Mouse (Mus musculus): Measurements from ENCODE around the gene Mrgprf. TPM values are rescaled to one million over a fixed set of nuclear protein-coding genes. Genes with fewer than 3 reads are reported as not detected.
A peak's percentile ranks its signal among the peaks of the same experiment; 100 is the strongest.

Gene Mrgprf
- polyA plus RNA-seq, 1 experiment from 2014 or later: 0.55 TPM

DNA sequence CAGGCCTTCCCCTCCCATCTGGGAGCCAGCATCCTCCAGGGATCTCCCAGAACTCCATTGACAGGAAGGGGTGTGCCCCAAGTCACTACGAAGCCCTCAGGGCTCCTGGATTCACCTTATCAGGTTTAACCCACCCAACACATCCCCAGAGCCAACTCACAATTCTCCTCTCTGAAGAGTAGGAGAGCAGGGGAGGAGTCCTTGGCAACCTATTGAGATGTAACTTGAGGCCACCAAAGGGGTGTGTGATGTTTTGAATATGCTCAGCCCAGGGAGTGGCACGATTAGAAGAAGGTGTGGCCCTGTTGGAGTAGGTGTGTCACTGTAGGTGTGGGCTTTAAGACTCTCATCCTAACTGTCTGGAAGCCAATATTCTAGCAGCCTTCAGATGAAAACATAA lies 25.1 kb downstream of the Mrgprf start:
- WGBS: 20% methylated on average over 2 of the region's 2 CpGs
- Histone ChIP-seq H3K4me2 (no peak overlapping the region), H3K36me3 (ENCODE audit: insufficient read depth) (no peaks in the 10 kb centered on the region), H3K27me3 (ENCODE audit: insufficient read depth, low read length) (no peaks in the 10 kb centered on the region), H3K27ac (ENCODE audit: low read depth) (no peak overlapping the region), H3K4me3 (ENCODE audit: low read depth, low read length) (no peak overlapping the region), H3K9me3 (ENCODE audit: low read depth, low read length) (no peaks in the 10 kb centered on the region), H3K4me1 (ENCODE audit: insufficient read depth) (no peaks in the 10 kb centered on the region), H3K9ac (no peak overlapping the region)
- ATAC-seq (ENCODE audit: insufficient read depth): no peak
- no peak for TF ChIP-seq CTCF (IDR thresholded peaks at IDR 0.05; ENCODE audit: low read depth)
- DNase-seq: no peak

DNA sequence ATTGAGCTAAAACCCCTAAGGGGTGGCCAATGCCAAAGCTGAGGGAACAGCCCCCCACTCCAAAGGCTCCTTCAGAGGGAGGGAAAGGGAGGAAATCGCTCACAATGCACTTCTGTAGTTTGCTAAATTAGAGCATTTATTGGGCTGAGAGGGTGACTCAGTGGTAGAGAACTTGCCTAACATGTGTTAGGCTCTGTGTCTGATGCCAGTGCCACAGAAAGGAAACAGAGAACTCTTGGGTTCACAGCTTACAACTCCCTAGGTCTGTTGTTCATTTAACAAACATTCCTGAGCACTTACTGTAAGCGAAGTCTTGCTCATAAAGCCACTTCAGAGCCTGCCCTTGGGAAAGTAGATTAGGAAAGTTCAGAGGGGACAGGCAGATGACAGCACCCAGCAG lies 29.4 kb downstream of the Mrgprf start:
- H3K4me1 ChIP-seq (ENCODE audit: insufficient read depth): 0 out of 2 replicates have a peak, but pooled peaks cover 5% of the 10 kb centered on the region
- H3K4me2 ChIP-seq: no peak overlapping the region
- H3K4me3 ChIP-seq (ENCODE audit: low read depth, low read length): no peak overlapping the region
- no peaks in the 10 kb centered on the region for H3K36me3 ChIP-seq (ENCODE audit: insufficient read depth)
- no peak for TF ChIP-seq CTCF (IDR thresholded peaks at IDR 0.05; ENCODE audit: low read depth)
- ATAC-seq (ENCODE audit: insufficient read depth) (no peak; the same call in 1 of the 2 replicates), DNase-seq (no peak)
- no peaks in the 10 kb centered on the region for H3K9me3 ChIP-seq (ENCODE audit: low read depth, low read length)
- peak overlapping the region; percentile 1; the same call in 1 of the 2 replicates for H3K27ac ChIP-seq (ENCODE audit: low read depth)
- H3K27me3 ChIP-seq (ENCODE audit: insufficient read depth, low read length): no peaks in the 10 kb centered on the region
- no peak overlapping the region for H3K9ac ChIP-seq
- 44% methylated on average over 2 of the region's 2 CpGs for WGBS

DNA sequence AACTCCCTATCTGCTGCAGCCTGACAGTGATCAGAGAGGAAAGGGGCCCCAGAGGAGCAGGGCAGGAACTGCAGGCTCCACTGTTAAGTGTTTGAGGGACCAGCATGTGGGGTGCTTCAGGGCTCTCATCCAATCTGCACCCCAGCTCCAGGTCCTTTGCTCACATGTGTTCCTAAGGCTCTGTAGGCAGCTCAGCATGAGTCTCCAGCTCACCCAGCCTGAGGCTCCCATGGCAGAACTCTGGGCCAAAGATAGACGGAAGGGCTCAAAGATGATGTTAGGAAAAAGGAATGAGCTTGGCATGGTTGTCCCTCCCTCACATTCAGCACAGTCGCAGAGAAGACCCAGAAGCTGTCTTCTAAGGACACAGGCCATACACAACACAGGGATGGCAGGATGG lies 30.0 kb downstream of the Mrgprf start:
- Histone ChIP-seq H3K4me1 (ENCODE audit: insufficient read depth) (0 out of 2 replicates have a peak, but pooled peaks cover 5% of the 10 kb centered on the region), H3K36me3 (ENCODE audit: insufficient read depth) (no peaks in the 10 kb centered on the region), H3K27ac (ENCODE audit: low read depth) (no peak overlapping the region), H3K27me3 (ENCODE audit: insufficient read depth, low read length) (no peaks in the 10 kb centered on the region), H3K4me3 (ENCODE audit: low read depth, low read length) (no peak overlapping the region), H3K4me2 (no peak overlapping the region), H3K9ac (no peak overlapping the region), H3K9me3 (ENCODE audit: low read depth, low read length) (no peaks in the 10 kb centered on the region)
- DNase-seq (no peak), ATAC-seq (ENCODE audit: insufficient read depth) (no peak)
- WGBS: 76% methylated on average over 2 of the region's 2 CpGs
- no peak for TF ChIP-seq CTCF (IDR thresholded peaks at IDR 0.05; ENCODE audit: low read depth)

- no peak overlapping the region for H3K4me2 ChIP-seq
- DNase-seq (peak; percentile 77), ATAC-seq (ENCODE audit: insufficient read depth) (peak; percentile 26; the same call in 1 of the 2 replicates)
- no peaks in the 10 kb centered on the region for H3K36me3 ChIP-seq (ENCODE audit: insufficient read depth)
- no peaks in the 10 kb centered on the region for H3K9me3 ChIP-seq (ENCODE audit: low read depth, low read length)
- H3K27me3 ChIP-seq (ENCODE audit: insufficient read depth, low read length): no peaks in the 10 kb centered on the region
- no peak overlapping the region for H3K4me3 ChIP-seq (ENCODE audit: low read depth, low read length)
- 0 out of 2 replicates have a peak, but pooled peaks cover 5% of the 10 kb centered on the region for H3K4me1 ChIP-seq (ENCODE audit: insufficient read depth)
- no peak for TF ChIP-seq CTCF (IDR thresholded peaks at IDR 0.05; ENCODE audit: low read depth)
- no peak overlapping the region for H3K9ac ChIP-seq
- 25% methylated on average over 1 of the region's 1 CpGs for WGBS
- peak overlapping the region; percentile 50; the same call in 1 of the 2 replicates for H3K27ac ChIP-seq (ENCODE audit: low read depth)
These were observed 31.9 kb downstream of the Mrgprf start for GRCm38 (mm10) chr7:145332376-145333041.

DNA sequence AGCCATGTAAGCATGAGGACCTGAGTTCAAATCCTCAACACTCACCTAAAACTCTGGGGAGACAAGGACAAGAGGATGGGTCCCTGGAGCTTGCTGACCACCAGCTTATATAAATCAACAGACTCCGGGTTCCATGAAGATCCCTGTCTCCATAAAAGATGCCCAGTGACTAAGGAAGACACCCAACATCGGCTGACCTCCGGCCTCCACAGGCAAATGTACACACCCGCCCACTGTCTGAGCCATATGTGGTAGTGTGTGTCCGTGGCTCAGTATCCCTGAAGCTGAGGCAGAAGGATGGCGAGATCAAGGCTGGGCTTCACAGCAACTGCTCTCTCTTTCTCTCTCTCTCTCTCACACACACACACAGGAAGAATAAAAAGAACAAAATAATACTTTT lies 33.3 kb downstream of the Mrgprf start:
- ATAC-seq (ENCODE audit: insufficient read depth) (no peak), DNase-seq (no peak)
- Histone ChIP-seq H3K27ac (ENCODE audit: low read depth) (no peak overlapping the region), H3K4me3 (ENCODE audit: low read depth, low read length) (no peak overlapping the region), H3K4me1 (ENCODE audit: insufficient read depth) (0 out of 2 replicates have a peak, but pooled peaks cover 5% of the 10 kb centered on the region), H3K4me2 (no peak overlapping the region), H3K9me3 (ENCODE audit: low read depth, low read length) (no peaks in the 10 kb centered on the region), H3K9ac (no peak overlapping the region), H3K27me3 (ENCODE audit: insufficient read depth, low read length) (no peaks in the 10 kb centered on the region), H3K36me3 (ENCODE audit: insufficient read depth) (no peaks in the 10 kb centered on the region)
- TF ChIP-seq CTCF (IDR thresholded peaks at IDR 0.05; ENCODE audit: low read depth): no peak
- 81% methylated on average over 6 of the region's 6 CpGs for WGBS

GRCm38 (mm10) chr7:145334428-145335027 lies 33.9 kb downstream of the Mrgprf start:
- H3K9me3 ChIP-seq (ENCODE audit: low read depth, low read length): no peaks in the 10 kb centered on the region
- no peaks in the 10 kb centered on the region for H3K27me3 ChIP-seq (ENCODE audit: insufficient read depth, low read length)
- DNase-seq: no peak
- 0 out of 2 replicates have a peak, but pooled peaks cover 5% of the 10 kb centered on the region for H3K4me1 ChIP-seq (ENCODE audit: insufficient read depth)
- no peaks in the 10 kb centered on the region for H3K36me3 ChIP-seq (ENCODE audit: insufficient read depth)
- H3K27ac ChIP-seq (ENCODE audit: low read depth): no peak overlapping the region
- H3K4me2 ChIP-seq: no peak overlapping the region
- 43% methylated on average over 4 of the region's 4 CpGs for WGBS
- no peak; the same call in 1 of the 2 replicates for ATAC-seq (ENCODE audit: insufficient read depth)
- no peak for TF ChIP-seq CTCF (IDR thresholded peaks at IDR 0.05; ENCODE audit: low read depth)
- H3K9ac ChIP-seq: no peak overlapping the region
- H3K4me3 ChIP-seq (ENCODE audit: low read depth, low read length): no peak overlapping the region

GRCm38 (mm10) chr7:145335199-145335598 lies 34.6 kb downstream of the Mrgprf start:
- TF ChIP-seq CTCF (IDR thresholded peaks at IDR 0.05; ENCODE audit: low read depth): no peak
- ATAC-seq (ENCODE audit: insufficient read depth): no peak
- 0 out of 2 replicates have a peak, but pooled peaks cover 5% of the 10 kb centered on the region for H3K4me1 ChIP-seq (ENCODE audit: insufficient read depth)

More at GRCm38 (mm10) chr7:145335199-145335598, 34.6 kb downstream of the Mrgprf start:
- no peak overlapping the region for H3K4me3 ChIP-seq (ENCODE audit: low read depth, low read length)
- DNase-seq: no peak
- no peak overlapping the region for H3K4me2 ChIP-seq
- H3K36me3 ChIP-seq (ENCODE audit: insufficient read depth): no peaks in the 10 kb centered on the region
- no peaks in the 10 kb centered on the region for H3K27me3 ChIP-seq (ENCODE audit: insufficient read depth, low read length)
- no peak overlapping the region for H3K27ac ChIP-seq (ENCODE audit: low read depth)
- no peak overlapping the region for H3K9ac ChIP-seq
- H3K9me3 ChIP-seq (ENCODE audit: low read depth, low read length): no peaks in the 10 kb centered on the region

Measured in lung, embryonic 14.5 days (tissue).